Comparison of ENCODE assay signal across 17 mouse cellular contexts in genomic region chr11:113544017-113544640, GRCm38 (mm10).
DNase-seq lines count a peak whose midpoint lies in the region; ATAC-seq and TF ChIP-seq lines count a peak whose summit lies in the region.
"Had no signal": no experiment of that assay in that cellular context is flagged by ENCODE, and none has a peak within 500 bp of the region (broad histone marks: within the 10 kb centered on the region; RNA-seq: fewer than 3 reads in every experiment).

No protein-coding gene starts in this region.

- no peaks in the 10 kb centered on the region for H3K36me3 ChIP-seq in thymus, adult 2 months (ENCODE audit: control insufficient read depth, insufficient read depth, low read length)
- H3K36me3 ChIP-seq in liver, postnatal 0 days (replicated peaks; ENCODE audit: insufficient read depth, low read length), result no peaks in the 10 kb centered on the region
- H3K36me3 ChIP-seq: embryonic facial prominence, embryonic 12.5 days; hindbrain, embryonic 13.5 days had no signal

- H3K9ac ChIP-seq in liver, postnatal 0 days (replicated peaks), result no peak overlapping the region
- H3K9ac ChIP-seq: embryonic facial prominence, embryonic 12.5 days; heart, embryonic 13.5 days; hindbrain, embryonic 13.5 days; liver, embryonic 14.5 days had no signal

- H3K4me3 ChIP-seq in thymus, adult 2 months (ENCODE audit: control insufficient read depth, insufficient read depth, low read length), result no peak overlapping the region
- H3K4me3 ChIP-seq in bone marrow macrophage, adult 2 months (ENCODE audit: insufficient read depth, low read length), result peak overlapping the region; percentile 18; the same call in 1 of the 2 replicates
- H3K4me3 ChIP-seq in liver, postnatal 0 days (ENCODE audit: low read depth, low read length), result no peak overlapping the region
- H3K4me3 ChIP-seq: embryonic facial prominence, embryonic 12.5 days; heart, embryonic 13.5 days; hindbrain, embryonic 13.5 days had no signal

- WGBS in thymus, adult 2 months, result 30% methylated on average over 11 of the region's 11 CpGs
- 50% methylated on average over 11 of the region's 11 CpGs for WGBS in liver, postnatal 0 days (ENCODE audit: insufficient replicate concordance)

- H3K4me2 ChIP-seq in liver, postnatal 0 days (ENCODE audit: low read depth, low read length), result no peak overlapping the region
- H3K4me2 ChIP-seq: embryonic facial prominence, embryonic 12.5 days; heart, embryonic 13.5 days; hindbrain, embryonic 13.5 days had no signal

- ATAC-seq in liver, postnatal 0 days, result peak; percentile 58; the same call in 1 of the 2 replicates
- ATAC-seq: intestine, postnatal 0 days; Patski had no signal

- no peak for DNase-seq in thymus, adult 2 months
- DNase-seq in thymus, adult 18-20 months, result no peak
- peak; percentile 34 for DNase-seq in liver, postnatal 0 days
- DNase-seq in thymus, postnatal 25 days, result peak; percentile 11
- no peak for DNase-seq in frontal cortex, postnatal 36 days (ENCODE audit: low spot score in 2 of 2)
- DNase-seq in left cerebral cortex, adult 18-20 months (ENCODE audit: low spot score in 2 of 2), result no peak
- DNase-seq: cerebellum, adult 18-20 months; kidney, postnatal 14 days; layer of hippocampus, adult 9-11 months; midbrain, embryonic 14.5 days had no signal

- TF ChIP-seq CTCF in thymus, adult 2 months (IDR thresholded peaks at IDR 0.05; ENCODE audit: borderline replicate concordance, control insufficient read depth, extremely low read depth, insufficient read depth, low read length, poor library complexity), result no peak
- no peak for TF ChIP-seq CTCF in bone marrow macrophage, adult 2 months (IDR thresholded peaks at IDR 0.05; ENCODE audit: low read depth, low read length)
- no peak for TF ChIP-seq CTCF in liver, postnatal 0 days (IDR thresholded peaks at IDR 0.05; ENCODE audit: low read depth)

- peak overlapping the region; percentile 45; the same call in 1 of the 2 replicates for H3K27ac ChIP-seq in thymus, adult 2 months (ENCODE audit: control insufficient read depth, insufficient read depth, low read length)
- peak overlapping the region; percentile 85 for H3K27ac ChIP-seq in bone marrow macrophage, adult 2 months (ENCODE audit: insufficient read depth, low read depth, low read length)
- H3K27ac ChIP-seq in liver, postnatal 0 days (ENCODE audit: low read depth), result peak overlapping the region; percentile 51
- H3K27ac ChIP-seq: embryonic facial prominence, embryonic 12.5 days; heart, embryonic 13.5 days; hindbrain, embryonic 13.5 days; liver, embryonic 14.5 days had no signal

- no peak for TF ChIP-seq POLR2A in thymus, adult 2 months (IDR thresholded peaks at IDR 0.05; ENCODE audit: control insufficient read depth, extremely low read depth, insufficient read depth, low read length, poor library complexity)
- TF ChIP-seq POLR2A in bone marrow macrophage, adult 2 months (IDR thresholded peaks at IDR 0.05; ENCODE audit: borderline replicate concordance, low read depth, low read length), result no peak

- no peak for TF ChIP-seq EP300 in liver, postnatal 0 days (IDR thresholded peaks at IDR 0.05; ENCODE audit: low read depth)

- H3K4me1 ChIP-seq in thymus, adult 2 months (replicated peaks; ENCODE audit: control insufficient read depth, insufficient read depth, low read length), result peaks cover 24% of the 10 kb centered on the region
- peaks cover 16% of the 10 kb centered on the region for H3K4me1 ChIP-seq in bone marrow macrophage, adult 2 months (ENCODE audit: control insufficient read depth, insufficient read depth, low read length)
- H3K4me1 ChIP-seq in liver, postnatal 0 days (ENCODE audit: insufficient read depth), result no peaks in the 10 kb centered on the region

- no peaks in the 10 kb centered on the region for H3K27me3 ChIP-seq in thymus, adult 2 months (ENCODE audit: control insufficient read depth, insufficient read depth, low read length)
- H3K27me3 ChIP-seq in liver, postnatal 0 days (ENCODE audit: insufficient read depth, low read length), result no peaks in the 10 kb centered on the region
- H3K27me3 ChIP-seq: embryonic facial prominence, embryonic 12.5 days; hindbrain, embryonic 13.5 days; Patski had no signal

- no peaks in the 10 kb centered on the region; the same call in 1 of the 2 replicates for H3K9me3 ChIP-seq in liver, postnatal 0 days (ENCODE audit: low read length)
- H3K9me3 ChIP-seq: embryonic facial prominence, embryonic 12.5 days; heart, embryonic 13.5 days had no signal

Comparison
In these comparisons a context has a peak if more than half of its experiments do, and no peak if none do; other contexts are left out.
1. DNase-seq: peak in liver, postnatal 0 days (single experiment) and thymus, postnatal 25 days (single experiment); none in thymus, adult 2 months (single experiment), thymus, adult 18-20 months (0 of 2), frontal cortex, postnatal 36 days (0 of 2) and left cerebral cortex, adult 18-20 months (0 of 2).
2. Peak in every context shown above with its lines, with median percentiles within 50 percentile points of each other: H3K27ac ChIP-seq.